Mouse (Mus musculus) heart, adult 18-20 months (tissue): ENCODE data around the gene Stxbp5l. TPM values are rescaled to one million over a fixed set of nuclear protein-coding genes. Genes with fewer than 3 reads are reported as not detected.
A peak's percentile ranks its signal among the peaks of the same experiment; 100 is the strongest.
"Not testable (repeated sequence)": the region's sequence is repeated elsewhere in the genome, so short reads cannot be mapped to it uniquely, and the experiment has no call there.

Experiments
- DNase-seq, 2 experiments: peaks; one replicate each; pipeline ENCODE4 v3.0.0; 2021 to 2022; ENCODE audit warnings: mixed read lengths in 1 of 2
- long read RNA-seq, 2 experiments: library from polyadenylated mRNA; stranded (forward); transcript quantifications; one replicate each; pipeline ENCODE4 v2.0.0; 2021
- total RNA-seq, 2 experiments: library from RNA; stranded (reverse); gene quantifications; 2 replicates each; pipeline ENCODE4 v1.2.3; 2021

Stxbp5l gene
- not detected for total RNA-seq
- long read RNA-seq, experiment 1, partial matches to known transcripts, result 0 of 1 reads
- long read RNA-seq, experiment 1, other reads (novel, unspliced or antisense), result 1 of 1 reads
- long read RNA-seq, experiment 2, result 0 reads

DNA sequence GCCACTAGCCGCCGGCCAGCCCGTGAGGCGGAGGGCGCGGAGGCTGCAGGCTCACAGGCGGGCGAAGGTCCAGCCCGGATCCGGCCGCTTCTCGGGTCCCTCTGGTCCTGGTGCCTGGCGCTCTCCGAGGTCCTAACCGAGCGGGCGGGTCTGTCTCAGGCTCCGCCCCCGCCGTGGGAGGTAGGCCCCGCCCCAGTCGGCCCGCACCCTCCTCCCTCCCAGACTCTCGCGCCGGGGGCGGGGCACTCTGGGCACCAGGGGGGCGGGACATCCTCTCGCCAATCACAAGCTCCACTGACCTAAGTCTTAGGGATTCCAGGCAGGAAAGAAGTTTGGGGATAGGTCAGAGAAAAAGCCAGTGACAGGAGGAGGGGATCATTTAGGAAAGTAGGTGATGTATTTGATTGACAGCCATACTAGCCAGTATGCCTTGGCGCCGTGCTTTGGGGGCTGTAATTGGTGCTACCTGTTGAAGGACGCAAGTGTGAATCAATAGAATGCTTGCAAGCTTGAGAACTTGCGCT lies at the start of gene Stxbp5l:
Stxbp5l (minus strand) TSS at position 142 of the 524 bp plus-strand sequence.
- peak; percentile 69 to 73 for DNase-seq

DNA sequence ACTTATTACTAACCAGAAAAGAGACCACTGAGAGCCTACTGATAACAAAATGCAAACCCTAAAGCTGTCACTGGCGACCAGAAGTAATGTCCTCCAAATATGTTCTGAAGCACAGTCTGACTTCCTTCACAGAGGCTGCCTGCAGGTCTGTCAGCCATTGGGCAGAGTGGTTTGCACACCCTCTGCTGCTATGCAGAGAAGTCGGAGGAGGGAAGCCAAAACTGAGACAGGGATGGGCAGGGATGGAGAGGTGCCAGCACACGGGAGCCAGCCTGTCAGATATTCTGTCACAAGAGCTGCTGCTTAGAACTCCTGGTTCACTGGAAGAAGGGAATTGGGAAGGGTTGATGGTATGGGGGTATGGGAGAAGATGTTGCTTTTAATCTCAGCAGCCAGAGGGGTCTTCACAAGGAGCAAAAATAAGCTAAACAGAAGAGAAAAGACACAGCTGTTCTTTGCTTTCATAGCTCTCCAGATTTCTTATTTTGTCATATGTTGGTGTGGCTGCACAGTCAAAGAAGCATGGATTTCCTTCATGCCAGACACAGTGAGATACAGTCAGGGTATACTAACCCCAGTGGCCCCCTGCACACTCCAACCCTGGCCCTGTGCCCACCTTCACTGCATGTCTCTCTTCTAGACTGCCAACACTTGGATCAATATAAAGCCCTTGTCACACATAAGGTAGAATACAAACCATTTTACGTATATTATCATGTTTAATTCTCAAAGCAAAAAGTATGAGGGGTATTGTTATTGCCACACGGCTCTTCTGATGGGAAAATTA lies 48.8 kb upstream of the Stxbp5l start:
- no peak for DNase-seq

DNA sequence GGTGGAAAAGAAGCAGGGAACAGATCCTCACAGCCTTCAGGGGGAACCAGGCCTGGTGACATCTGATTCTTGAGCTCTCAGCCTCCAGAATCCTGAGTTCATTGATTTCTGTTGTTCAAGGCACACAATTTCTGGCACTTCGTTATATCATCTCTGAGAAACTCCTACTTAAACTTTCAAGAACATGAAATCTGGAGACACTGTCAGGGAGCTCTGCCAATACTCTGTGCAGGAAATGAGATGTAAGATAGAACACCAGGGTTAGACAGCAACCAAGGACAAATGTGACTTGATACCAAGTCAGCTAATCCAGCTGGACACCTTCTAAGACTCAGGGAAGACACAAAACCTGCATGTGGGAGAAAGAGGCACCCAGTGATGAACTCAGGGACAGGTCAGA lies 40.7 kb upstream of the Stxbp5l start:
- no peak for DNase-seq

DNA sequence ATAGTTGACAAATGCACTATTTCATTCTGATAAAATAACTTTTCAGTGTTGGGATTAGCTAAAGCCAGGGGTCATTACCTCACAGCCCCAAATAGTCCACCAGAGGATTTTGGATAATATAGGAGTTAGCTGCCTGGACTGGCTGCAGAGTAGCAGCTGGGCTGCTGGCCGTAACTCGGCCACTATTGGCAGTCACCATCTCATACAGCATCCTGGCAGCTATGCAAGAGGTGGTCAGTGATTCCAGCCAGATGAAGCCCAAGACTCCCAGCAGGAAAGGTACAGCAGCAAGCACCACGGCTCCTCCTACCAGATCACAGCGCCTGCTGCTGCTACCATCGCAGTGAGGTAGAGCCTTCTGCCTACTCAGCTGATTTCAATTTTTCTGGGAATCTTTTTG lies 38.1 kb upstream of the Stxbp5l start:
- peak; percentile 9 to 39 for DNase-seq

DNA sequence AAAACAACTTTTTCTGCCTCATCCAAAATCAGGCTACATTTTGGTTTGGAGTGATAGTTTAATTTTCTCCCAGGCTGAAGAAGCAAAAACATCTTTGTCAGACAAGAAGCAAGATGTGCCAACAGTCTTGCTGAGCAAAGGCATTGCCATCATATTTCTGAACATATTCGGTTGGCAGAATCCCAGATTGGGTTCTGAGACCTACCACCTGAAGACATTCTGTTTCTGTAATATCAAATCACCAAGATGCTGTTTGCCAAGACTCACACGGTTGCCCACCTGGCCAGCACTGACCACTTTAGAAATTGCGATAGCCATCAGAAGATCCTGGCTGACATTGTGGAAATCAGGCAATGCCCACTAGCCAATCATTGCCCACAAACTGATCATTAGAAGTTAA lies 37.1 kb upstream of the Stxbp5l start:
- DNase-seq, result no peak

DNA sequence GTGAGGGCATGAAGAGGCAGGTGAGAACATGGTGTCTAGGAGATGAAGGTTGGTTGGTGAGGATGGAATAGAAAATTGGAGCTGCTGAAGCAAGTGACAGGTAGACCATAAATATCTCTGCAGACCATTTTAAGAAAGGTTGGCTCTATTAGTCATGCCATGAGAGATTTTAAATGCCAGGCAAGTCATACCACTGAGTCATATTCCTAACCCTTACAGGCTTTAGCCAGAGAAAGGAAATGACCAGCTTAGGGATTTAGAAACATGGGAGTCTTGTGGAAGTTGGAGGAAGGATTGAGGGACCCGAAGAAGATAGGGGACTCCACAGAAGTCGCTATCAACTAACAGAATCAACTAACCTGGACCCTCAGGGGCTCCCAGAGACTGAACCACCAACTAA lies 35.8 kb upstream of the Stxbp5l start:
- DNase-seq, result no peak

DNA sequence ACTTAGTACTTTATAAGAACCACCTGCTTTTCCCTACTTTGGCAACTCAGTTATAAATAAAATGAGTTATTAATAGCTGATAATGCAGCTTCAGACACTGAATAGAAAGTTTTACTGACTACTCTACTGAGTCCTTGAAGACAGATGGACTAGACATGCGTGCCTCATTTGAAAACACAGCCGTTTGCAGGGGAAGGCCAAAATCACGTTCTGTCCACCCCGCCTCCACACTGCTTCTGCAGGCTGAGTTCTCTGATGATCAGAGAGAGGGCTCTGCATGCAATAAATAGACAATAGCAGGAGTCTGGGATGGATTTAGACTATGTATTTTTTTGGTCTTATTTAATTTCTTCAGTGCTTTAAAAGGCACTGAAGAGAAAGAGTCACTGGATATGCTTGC lies 20.8 kb upstream of the Stxbp5l start:
- DNase-seq, result no peak

DNA sequence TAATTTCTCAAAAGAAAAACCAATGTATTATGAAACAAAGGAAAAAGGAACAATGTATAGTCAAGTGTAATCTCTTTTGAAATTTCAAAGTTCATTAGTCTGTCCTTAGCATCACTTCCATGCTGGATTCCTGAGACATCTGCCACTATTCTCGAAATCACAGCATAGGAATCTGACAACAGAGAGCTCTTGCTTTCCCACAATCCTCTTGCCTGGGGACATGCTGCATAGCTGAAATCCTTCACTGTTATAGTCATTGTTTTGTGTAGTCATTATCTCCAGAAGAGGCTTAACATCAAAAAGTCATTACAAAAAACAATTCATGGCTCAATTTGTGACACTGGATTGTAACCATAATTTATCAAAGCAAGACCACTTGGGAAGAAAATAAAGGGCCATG lies 20.2 kb upstream of the Stxbp5l start:
- no peak for DNase-seq

DNA sequence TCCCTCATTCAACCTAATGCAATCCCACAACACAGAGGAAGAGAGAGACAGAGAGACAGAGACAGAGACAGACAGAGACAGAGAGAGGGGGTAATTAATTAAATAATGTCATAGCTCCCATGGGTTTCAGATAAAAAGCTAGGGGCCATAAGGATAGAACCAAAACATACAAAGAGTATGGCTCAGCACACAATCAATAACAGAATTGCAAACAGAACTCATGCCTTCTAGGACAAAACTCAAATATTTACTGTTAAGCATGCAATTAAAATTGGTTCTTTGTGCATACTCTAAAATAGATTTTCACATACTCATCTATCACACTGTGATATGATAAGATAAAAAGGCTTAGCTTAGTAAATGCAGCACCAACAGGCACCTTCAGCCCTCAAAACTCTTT lies 5.2 kb upstream of the Stxbp5l start:
- DNase-seq, result no peak

DNA sequence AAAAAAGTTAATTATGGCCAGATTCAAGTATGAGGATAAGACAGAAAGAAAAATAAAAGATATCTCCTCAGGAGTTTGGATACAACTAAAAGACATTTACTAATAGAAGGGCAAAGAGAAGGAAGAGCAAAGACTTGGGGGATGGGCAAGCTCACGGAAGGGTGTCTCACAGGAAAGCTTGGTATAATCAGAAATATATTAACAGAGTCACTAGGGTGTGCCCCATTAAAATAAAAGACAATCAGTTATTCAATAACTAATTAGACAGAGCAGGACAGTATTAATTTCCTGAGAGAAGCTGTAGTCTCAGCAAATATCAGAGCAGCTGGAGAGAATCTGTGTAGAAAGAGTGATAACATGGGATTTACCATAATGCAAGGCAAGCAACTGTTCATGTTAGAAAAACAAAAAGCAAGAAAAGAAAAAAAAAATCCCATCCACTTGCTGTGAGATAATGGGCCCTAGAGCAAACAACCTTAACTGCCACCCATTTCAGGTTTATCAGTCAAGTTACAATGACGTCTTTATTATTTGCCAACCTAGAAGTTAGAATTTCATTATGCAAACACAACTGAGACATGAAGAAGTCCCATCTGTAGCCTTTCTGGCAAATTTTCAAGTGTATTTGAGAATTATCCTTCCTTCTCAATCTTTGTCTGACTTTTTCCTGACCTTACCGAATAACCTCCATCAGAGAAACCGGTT lies 4.6 kb upstream of the Stxbp5l start:
- DNase-seq, result no peak

DNA sequence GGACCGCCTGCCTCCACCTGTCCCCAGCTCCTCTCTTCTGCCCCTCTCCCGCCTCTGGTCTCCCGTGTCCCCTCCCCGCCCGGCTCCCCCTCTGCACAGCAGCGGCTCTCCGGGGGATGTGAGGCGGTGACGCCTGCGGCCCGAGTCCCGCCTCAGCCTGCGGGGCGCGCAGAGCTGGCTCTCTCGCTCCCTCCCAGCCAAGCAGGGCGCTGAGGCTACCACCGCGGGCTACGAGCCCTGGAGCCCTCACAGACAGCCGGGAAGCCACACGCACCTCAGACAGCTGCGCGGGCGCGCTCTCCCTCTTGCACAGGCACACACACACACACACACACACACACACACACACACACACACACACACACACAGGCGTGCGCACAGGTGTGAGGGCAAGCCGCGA lies 393 bp downstream of the Stxbp5l start:
- DNase-seq, result no peak

DNA sequence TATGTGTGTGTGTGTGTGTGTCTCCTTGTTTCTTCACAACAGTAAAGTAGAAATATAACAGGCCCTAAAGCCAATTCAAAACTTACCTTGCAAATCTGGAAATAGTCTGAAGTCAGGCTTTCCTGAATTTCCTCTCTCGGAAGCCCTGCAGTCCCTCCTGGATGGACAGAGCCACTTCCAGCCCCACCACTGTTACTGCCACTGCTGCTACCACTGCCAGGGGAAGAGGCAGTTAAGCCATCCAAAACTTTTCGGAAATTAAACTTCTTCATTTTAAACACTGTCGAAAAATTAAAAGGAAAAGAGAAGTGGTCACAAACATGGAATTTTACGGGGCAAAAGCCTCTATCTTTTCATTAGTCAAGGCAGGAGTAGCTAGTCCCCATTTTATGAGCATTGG lies 1.3 kb downstream of the Stxbp5l start:
- DNase-seq, result no peak

DNA sequence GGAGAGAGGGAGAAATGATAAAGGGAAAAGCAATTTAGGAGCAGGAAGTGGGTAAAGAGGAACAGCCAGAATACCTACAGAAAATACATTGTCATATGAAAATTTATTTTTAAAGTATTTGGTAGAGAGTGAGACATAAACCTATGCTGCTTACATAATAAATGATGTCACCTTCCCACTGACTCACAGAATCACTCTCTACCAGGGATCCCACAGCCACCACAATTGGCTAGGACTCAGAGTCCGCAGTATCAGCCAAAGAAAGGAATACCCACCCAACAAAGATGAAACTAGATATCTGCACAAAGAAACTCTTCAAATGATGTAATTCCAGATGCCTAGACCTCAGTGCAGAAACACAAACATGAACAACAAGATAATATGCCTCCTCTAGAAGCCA lies 12.0 kb downstream of the Stxbp5l start:
- DNase-seq, result no peak

DNA sequence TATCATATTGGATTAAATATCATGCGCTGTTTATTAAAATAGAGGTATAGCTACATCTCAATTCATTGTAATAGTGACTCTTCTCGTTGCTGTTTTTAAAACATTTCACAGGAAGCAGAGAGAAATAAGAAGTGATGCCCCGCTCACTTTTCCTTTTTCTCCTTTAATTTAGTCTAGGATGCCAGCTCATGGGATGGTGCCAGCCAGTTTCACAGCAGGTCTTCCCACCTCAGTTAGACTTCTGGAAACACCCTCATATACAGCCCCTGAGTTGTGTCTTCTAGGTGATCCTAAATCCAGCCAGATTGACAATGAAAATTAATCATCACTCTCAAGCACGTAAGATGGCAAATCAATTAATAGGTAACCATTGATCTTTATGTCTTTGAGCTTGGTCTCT lies 17.3 kb downstream of the Stxbp5l start:
- DNase-seq, result no peak

DNA sequence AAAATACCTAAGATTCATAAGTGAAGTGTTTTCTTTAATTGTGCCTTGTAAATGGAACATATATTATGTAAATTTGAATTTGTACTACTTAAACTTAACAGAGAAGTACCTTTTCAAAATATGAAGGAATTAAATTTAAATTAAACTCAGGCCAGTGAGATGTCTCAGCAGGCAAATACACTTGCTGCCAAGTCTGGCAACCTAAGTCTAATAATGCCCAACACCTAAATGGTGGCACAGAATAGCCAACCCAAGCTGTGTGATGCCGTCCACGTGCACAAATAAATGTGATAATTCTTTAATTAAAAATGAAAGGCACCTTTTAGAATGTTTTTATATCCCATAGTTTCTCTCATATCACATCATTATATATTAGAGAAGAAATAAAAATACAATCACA lies 20.8 kb downstream of the Stxbp5l start:
- no peak for DNase-seq

DNA sequence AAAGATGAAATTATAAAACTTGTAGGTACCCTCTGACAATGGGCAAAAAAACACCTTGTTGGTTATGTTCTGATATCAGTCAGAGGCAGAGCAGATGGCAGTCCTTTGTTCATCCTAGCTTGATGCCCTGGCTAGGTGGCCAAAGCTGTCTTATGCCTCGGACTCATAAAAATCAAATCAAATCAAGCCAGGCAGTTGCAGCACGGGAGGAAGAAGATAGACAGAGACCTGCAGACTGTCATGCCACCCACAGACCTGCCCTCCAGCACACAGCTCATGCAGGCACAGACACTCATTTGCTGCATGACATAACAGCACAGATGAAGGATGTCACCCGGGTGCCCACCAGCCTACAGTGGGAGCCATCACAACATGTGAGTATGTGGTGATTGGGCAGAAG lies 29.1 kb downstream of the Stxbp5l start:
- no peak for DNase-seq

DNA sequence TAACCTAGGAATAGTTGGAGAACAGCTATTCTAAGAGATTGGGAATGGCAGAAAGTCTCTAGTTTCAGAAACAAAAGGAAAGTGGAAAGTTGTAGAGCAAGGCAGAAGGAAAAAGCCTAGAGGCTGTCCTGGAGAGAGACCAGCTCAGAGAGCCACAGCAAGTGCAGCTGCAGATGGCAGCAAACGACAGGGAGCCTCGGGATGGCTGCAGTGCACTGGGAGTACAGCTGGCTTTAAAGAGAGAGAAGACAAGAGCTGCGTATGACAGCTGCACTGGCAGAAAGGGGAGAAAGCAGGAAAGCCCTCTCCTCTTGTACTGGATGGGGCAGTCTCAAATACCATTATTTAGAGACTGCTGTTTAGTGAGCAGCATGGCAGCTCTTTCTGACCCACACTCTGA lies 37.7 kb downstream of the Stxbp5l start:
- DNase-seq, result peak; percentile 4 to 7

DNA sequence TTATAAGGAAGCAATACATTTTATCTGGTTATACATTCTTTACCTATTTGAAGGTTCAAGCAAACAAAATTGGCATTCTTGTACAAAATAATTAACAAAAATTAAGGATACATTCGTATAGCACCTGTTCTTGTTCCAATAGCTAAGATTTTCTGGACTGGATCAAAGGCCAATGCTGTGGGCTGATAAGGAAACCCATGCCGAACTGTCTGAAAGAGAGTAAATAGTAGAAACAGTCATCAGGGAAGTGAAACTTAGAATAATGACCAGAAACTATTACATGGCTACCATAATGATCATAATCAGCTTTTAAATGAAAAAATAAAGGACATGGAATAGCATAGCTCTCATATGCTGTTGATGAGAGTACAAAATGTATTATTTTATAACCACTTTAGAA lies 39.8 kb downstream of the Stxbp5l start:
- no peak for DNase-seq

DNA sequence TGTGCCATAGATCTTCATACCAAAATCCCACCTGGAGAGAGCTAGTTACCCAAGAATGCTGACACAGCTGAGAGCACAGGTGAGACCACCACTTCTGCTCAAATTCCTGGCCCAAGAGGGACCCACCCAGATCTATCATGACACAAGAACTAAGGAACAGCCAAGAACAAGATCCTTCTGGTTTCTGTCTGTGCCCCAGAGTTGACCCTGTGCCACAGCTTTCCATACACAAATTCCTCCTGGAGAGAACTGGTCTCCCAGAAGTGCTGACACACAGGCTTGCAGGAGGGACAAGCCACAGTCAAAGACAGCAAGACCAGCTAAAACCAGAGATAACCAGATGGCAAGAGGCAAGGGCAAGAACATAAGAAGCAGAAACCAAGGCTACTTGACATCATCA lies 43.3 kb downstream of the Stxbp5l start:
- not testable (repeated sequence) for DNase-seq

DNA sequence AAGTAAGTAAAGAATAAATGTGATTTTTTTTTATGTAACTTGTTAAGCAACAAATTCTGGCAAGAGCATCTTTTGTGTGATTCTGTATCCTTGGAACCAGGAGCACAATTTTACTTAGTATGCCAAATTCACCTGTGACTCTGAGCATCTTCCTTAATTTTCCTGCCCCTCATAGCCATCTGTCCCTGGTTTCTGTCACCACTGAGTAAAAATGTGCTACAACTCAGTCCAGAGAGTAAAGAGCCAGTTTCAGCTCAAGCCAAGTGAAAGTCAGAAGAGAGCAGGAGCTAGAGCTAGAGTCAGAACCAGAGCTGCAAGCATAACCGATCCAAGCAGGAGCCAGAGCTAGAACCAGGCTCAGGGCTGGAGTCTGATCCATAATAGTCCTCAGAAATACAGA lies 46.6 kb downstream of the Stxbp5l start:
- DNase-seq, result no peak

DNA sequence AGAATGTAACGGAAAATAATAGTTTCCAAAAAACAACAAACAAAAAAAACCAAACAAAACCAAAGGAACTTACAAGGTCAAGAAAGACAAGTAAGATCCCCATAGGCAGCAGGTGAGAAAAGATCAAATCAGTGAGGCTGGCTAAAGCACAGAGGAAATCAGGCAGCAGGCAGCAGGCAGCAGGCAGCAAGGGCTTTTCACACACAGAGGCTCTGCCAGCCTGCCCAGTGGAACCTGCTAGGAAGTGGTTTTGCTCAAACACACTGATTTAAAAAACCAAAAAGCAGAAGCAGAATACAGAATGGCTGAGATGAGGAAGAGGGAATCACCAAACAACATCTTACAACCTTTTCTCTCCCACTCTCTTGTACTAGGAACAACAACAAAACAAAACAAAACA lies 47.2 kb downstream of the Stxbp5l start:
- DNase-seq, result no peak

DNA sequence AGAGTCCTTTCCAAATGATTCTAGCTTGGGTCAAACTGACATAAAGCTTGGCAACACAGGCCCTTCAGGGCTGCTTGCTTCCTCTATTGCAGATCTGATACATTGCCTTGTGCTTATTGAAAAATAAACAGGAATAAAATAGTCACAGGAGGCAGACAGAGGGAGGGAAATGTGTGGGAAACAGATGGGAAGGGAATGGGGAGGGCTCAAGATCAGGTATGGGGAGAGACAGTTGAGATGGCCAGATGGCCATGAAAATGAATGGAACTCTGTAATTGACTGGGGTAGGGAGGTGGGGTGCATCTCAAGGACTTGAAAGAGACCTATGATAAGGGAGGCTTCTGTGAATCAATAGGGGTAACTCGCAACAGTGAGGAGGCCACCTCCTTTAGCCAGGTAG lies 80.3 kb downstream of the Stxbp5l start:
- DNase-seq, result no peak

DNA sequence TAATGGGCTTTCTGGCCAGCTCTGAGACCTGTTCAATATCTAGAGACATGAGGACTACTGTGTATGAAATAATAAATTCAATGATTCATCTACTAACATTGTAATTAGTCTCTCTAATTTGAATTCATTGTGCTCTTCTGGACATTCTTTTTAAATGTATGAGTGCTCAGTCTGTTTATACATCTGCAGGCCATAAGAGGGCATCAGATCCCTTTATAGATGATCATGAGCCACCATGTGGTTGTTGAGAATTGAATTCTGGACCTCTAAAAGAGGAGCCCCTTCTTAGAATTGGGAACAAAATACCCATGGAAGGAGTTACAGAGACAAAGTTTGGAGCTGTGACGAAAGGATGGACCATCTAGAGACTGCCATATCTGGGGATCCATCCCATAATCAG lies 92.2 kb downstream of the Stxbp5l start:
- no peak for DNase-seq

DNA sequence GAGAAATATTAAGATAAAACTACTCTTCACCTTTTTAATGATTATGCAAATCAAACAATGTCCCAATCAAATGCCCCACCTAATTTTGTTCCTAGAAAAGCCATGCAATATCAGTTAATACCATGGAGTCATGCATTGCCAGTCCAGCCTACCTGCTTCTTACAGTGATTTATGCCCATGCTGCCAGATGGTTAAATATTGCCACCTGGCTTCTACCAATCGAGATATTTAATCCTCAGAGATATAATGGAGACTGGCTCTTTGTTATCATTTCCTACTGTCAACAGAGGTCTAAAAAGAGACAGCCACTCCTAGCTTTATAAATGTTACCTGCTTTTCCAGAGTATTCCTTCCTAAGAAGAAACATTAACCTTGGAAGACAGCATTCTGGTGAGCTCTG lies 104.6 kb downstream of the Stxbp5l start:
- no peak for DNase-seq
